Mouse (Mus musculus) spleen, adult 2 months (tissue): ENCODE measurements around the gene Tnip2. TPM values are rescaled to one million over a fixed set of nuclear protein-coding genes. Genes with fewer than 3 reads are reported as not detected.

Experiments used
- DNase-seq, 2 experiments: peaks; one replicate each; pipeline versions ENCODE4 v3.0.0 to v3.0.0-alpha.2; 2012 to 2021; ENCODE audit warnings: low spot score in 2 of 2, low read depth in 1 of 2
- H3K27ac ChIP-seq: fragments of 200-500 bp; 2 replicates; pipeline ENCODE4 v1.5.1; 2012; ENCODE audit warnings: low read length, inconsistent platforms; ENCODE audit not compliant: insufficient read depth
- H3K27me3 ChIP-seq: fragments of 200-500 bp; 2 replicates; pipeline ENCODE4 v1.6.1; 2012; ENCODE audit warnings: mild to moderate bottlenecking, moderate library complexity, low read length, inconsistent platforms; ENCODE audit not compliant: control insufficient read depth, insufficient read depth
- H3K36me3 ChIP-seq: fragments of 200-500 bp; 2 replicates; pipeline ENCODE4 v1.6.1; 2012; ENCODE audit warnings: mild to moderate bottlenecking, low read length, inconsistent platforms; ENCODE audit not compliant: control insufficient read depth, insufficient read depth
- H3K4me1 ChIP-seq: fragments of 200-500 bp; 2 replicates; pipeline ENCODE4 v1.6.1; 2011; ENCODE audit warnings: inconsistent platforms; ENCODE audit not compliant: control insufficient read depth, insufficient read depth, insufficient read length
- H3K4me3 ChIP-seq: fragments of 200-500 bp; 2 replicates; pipeline ENCODE4 v1.5.1; 2011; ENCODE audit warnings: mild to moderate bottlenecking, inconsistent platforms; ENCODE audit not compliant: insufficient read depth, insufficient read length; ENCODE audit errors: extremely low read depth
- CTCF ChIP-seq: fragments of 200-500 bp; IDR thresholded peaks from 2 replicates; pipeline ENCODE4 v1.5.1; 2011; ENCODE audit warnings: mild to moderate bottlenecking, inconsistent platforms; ENCODE audit not compliant: insufficient read depth, insufficient read length, insufficient replicate concordance; ENCODE audit errors: extremely low read depth
- POLR2A ChIP-seq: fragments of 200-500 bp; IDR thresholded peaks from 2 replicates; pipeline ENCODE4 v1.6.1; 2011; ENCODE audit warnings: low read depth, low read length, inconsistent platforms
- WGBS: fragments of 180-500 bp; shearing (Covaris S2); methylation state at CpG from one replicate; pipeline ENCODE4 v1.1.7; 2018; 5-methylcytosine and 5-hydroxymethylcytosine counted together
- polyA plus RNA-seq: library from polyadenylated mRNA; depleted of rRNA; stranded (reverse); fragments of >200 nt; gene quantifications from 2 replicates; pipeline ENCODE4 v1.2.3, GENCODE M21; 2012; rRNA removed

Gene Tnip2
- polyA plus RNA-seq, 1 experiment, result 23.3 TPM

- 91% methylated on average over 2 of the region's 2 CpGs for WGBS
- Histone ChIP-seq H3K27ac (no peak overlapping the region), H3K4me3 (no peak overlapping the region), H3K4me1 (no peaks in the 10 kb centered on the region), H3K27me3 (no peaks in the 10 kb centered on the region), H3K36me3 (peaks cover 31% of the 10 kb centered on the region)
- no peak for DNase-seq
- TF ChIP-seq CTCF (no peak), POLR2A (no peak)
These were observed 45.6 kb downstream of the Tnip2 start for GRCm38 (mm10) chr5:34468039-34468775.

DNA sequence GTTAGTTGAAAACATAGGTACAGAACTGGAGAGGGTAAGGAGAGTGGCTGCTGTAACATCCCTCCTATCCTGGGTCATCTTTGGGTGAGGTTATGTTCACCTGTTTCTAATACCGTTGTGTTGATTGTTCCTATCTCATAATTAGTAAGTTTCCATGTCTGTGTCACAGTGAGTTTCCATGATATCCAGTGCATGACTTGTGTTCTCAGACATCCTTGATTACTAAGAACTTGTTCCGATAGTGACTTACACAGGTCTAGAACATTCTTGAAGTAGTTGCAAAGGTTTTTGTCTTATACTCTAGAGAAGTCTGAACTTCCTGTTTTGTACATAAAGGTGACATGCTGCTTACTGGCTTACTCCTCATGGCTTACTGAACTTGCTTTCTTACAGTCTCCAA is 47.1 kb downstream of the Tnip2 start:
- no peak overlapping the region for H3K4me3 ChIP-seq
- no peak overlapping the region for H3K27ac ChIP-seq
- no peaks in the 10 kb centered on the region for H3K4me1 ChIP-seq
- DNase-seq, result no peak
- WGBS, result 82% methylated on average over 2 of the region's 2 CpGs
- no peak for TF ChIP-seq CTCF
- TF ChIP-seq POLR2A, result no peak
- H3K36me3 ChIP-seq, result peaks cover 31% of the 10 kb centered on the region
- no peaks in the 10 kb centered on the region for H3K27me3 ChIP-seq

GRCm38 (mm10) chr5:34466079-34466478 is 47.7 kb downstream of the Tnip2 start:
- WGBS, result 9% methylated on average over 1 of the region's 1 CpGs
- no peak overlapping the region for H3K4me3 ChIP-seq
- H3K36me3 ChIP-seq, result peaks cover 35% of the 10 kb centered on the region
- no peaks in the 10 kb centered on the region for H3K4me1 ChIP-seq
- TF ChIP-seq CTCF, result no peak
- TF ChIP-seq POLR2A, result no peak
- no peaks in the 10 kb centered on the region for H3K27me3 ChIP-seq
- no peak overlapping the region; the same call in 1 of the 2 replicates for H3K27ac ChIP-seq
- no peak for DNase-seq

DNA sequence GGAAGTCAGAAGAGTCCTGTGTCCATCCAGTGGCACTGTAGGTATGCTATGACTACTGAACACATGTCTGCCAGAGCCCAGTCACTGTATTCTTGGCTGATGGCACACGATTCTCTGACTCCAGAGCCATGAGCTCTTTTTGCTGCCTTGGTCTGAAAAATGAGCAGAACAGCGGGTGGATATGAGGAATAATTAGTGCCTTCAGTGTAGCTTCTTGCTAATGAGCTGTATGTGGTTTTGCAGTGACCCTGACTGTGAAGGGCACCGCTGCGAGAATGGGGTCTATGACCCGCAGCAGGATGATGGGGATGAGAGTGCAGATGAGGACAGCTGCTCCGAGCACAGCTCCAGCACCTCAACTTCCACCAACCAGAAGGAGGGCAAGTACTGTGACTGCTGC is 52.0 kb downstream of the Tnip2 start:
- no peaks in the 10 kb centered on the region for H3K27me3 ChIP-seq
- 97% methylated on average over 6 of the region's 6 CpGs for WGBS

GRCm38 (mm10) chr5:34461294-34461693 is 52.5 kb downstream of the Tnip2 start:
- 95% methylated on average over 4 of the region's 4 CpGs for WGBS
- DNase-seq, result no peak
- TF ChIP-seq POLR2A (no peak), CTCF (no peak)
- Histone ChIP-seq H3K27me3 (no peaks in the 10 kb centered on the region), H3K4me3 (no peak overlapping the region), H3K36me3 (peaks cover 62% of the 10 kb centered on the region), H3K27ac (no peak overlapping the region), H3K4me1 (no peaks in the 10 kb centered on the region)

More for the DNA sequence above, 52.0 kb downstream of the Tnip2 start:
- TF ChIP-seq CTCF, result no peak
- no peak for TF ChIP-seq POLR2A
- H3K36me3 ChIP-seq, result peaks cover 62% of the 10 kb centered on the region
- DNase-seq, result no peak
- no peak overlapping the region for H3K4me3 ChIP-seq
- no peaks in the 10 kb centered on the region for H3K4me1 ChIP-seq
- H3K27ac ChIP-seq, result no peak overlapping the region

DNA sequence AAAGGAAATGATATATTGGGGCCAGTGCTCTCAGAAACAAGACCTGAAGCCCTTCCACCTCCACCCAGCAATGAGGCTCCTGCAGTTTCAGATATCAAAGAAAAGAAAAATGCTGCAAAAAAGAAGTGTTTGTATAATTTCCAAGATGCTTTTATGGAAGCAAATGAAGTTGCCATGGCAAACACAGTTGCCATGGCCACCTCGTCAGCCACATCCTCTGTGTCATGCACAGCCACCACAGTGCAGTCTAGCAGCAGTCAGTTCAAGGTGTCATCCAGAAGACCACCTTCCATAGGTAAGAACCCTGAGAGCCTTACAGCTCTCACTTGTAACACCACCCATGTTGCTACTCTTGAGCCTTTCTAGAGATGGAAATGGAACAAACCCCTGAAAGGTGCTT is 54.8 kb downstream of the Tnip2 start:
- peaks cover 47% of the 10 kb centered on the region for H3K36me3 ChIP-seq
- WGBS, result 83% methylated on average over 1 of the region's 1 CpGs
- no peak for DNase-seq
- TF ChIP-seq CTCF (no peak), POLR2A (no peak)
- no peak overlapping the region for H3K4me3 ChIP-seq
- H3K27me3 ChIP-seq, result no peaks in the 10 kb centered on the region
- no peaks in the 10 kb centered on the region for H3K4me1 ChIP-seq
- H3K27ac ChIP-seq, result no peak overlapping the region

DNA sequence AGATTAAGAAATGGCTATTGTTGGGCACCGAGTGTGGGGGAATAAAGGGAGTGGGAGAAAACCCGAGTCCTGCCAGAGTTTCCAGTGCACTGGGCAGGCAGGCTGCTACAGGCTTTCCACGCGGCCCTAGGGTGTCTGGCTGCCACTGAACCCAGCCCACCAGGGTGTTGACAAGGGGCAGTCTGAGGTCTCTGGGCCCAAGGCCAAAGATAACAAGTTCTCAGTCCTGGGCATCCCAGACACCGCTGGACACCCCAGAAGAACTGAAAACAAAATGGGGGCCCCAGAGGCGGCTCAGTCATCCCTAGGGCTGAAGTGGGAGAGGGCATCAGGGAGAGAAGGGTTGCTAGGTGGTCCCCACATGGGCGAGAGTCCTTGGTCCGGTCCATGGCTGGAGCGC is 67.6 kb downstream of the Tnip2 start:
- DNase-seq, result no peak
- no peak for TF ChIP-seq POLR2A
- no peak for TF ChIP-seq CTCF
- H3K36me3 ChIP-seq, result peaks cover 34% of the 10 kb centered on the region
- H3K27ac ChIP-seq, result no peak overlapping the region
- no peaks in the 10 kb centered on the region for H3K4me1 ChIP-seq
- H3K4me3 ChIP-seq, result no peak overlapping the region
- no peaks in the 10 kb centered on the region for H3K27me3 ChIP-seq
- 92% methylated on average over 9 of the region's 9 CpGs for WGBS

Other genes with a start within 250 kb of the Tnip2 start
- gene Zfyve28, start 225.5 kb downstream of the Tnip2 start, polyA plus RNA-seq, result 3.8 and 7.5 TPM in 2 replicates
- gene Cfap99, start 225.4 kb downstream of the Tnip2 start, polyA plus RNA-seq, result 0.04 TPM in 2 replicates
- gene Rnf4, start 177.7 kb downstream of the Tnip2 start, polyA plus RNA-seq, result 37.8 and 38.4 TPM in 2 replicates
- 28.0 and 37.6 TPM in 2 replicates for gene Fam193a, start 144.1 kb downstream of the Tnip2 start, polyA plus RNA-seq
- gene Sh3bp2, start 11.8 kb upstream of the Tnip2 start, polyA plus RNA-seq, result 50.7 and 51.3 TPM in 2 replicates
- gene Add1, start 59.7 kb upstream of the Tnip2 start, polyA plus RNA-seq, result 152 and 170 TPM in 2 replicates
- 138 and 181 TPM in 2 replicates for gene Mfsd10, start 123.2 kb upstream of the Tnip2 start, polyA plus RNA-seq
- gene Nop14, start 146.2 kb upstream of the Tnip2 start, polyA plus RNA-seq, result 10.8 and 12.6 TPM in 2 replicates
- 1.5 TPM in 2 replicates for gene Grk4, start 146.4 kb upstream of the Tnip2 start, polyA plus RNA-seq
- 11.9 TPM in 2 replicates for gene Htt, start 247.7 kb upstream of the Tnip2 start, polyA plus RNA-seq